In genomic region chr2:153584396-153584795, GRCm38 (mm10) we compare ENCODE assay signal across 17 mouse cellular contexts. TPM values are rescaled to one million over a fixed set of nuclear protein-coding genes. Genes with fewer than 3 reads are reported as not detected.
DNase-seq lines count a peak whose midpoint lies in the region; ATAC-seq and TF ChIP-seq lines count a peak whose summit lies in the region.
"Had no signal": no experiment of that assay in that cellular context is flagged by ENCODE, and none has a peak within 500 bp of the region (broad histone marks: within the 10 kb centered on the region; RNA-seq: fewer than 3 reads in every experiment).

No protein-coding gene starts in this region.

- DNase-seq in embryo, embryonic 10 days (ENCODE audit: low spot score), result peak; percentile 46
- DNase-seq in embryo, embryonic 9.5 days (ENCODE audit: extremely low spot score), result no peak
- DNase-seq in liver, adult 2 months (ENCODE audit: extremely low read depth, low read depth, low spot score), result peak; percentile 89
- DNase-seq in liver, result no peak
- DNase-seq in embryo, embryonic 11 days, result peak; percentile 33
- DNase-seq in natural killer cell, adult 2 months (ENCODE audit: low spot score in 2 of 2), result no peak
- no peak for DNase-seq in right cerebral cortex, postnatal 4 days
- DNase-seq: B cell, adult 2 months; cerebellum, postnatal 14 days; thymus, postnatal 14 days had no signal

- no peak overlapping the region for H3K9ac ChIP-seq in liver, adult 2 months (ENCODE audit: low read depth, low read length)
- H3K9ac ChIP-seq: embryonic facial prominence, embryonic 13.5 days; forebrain, embryonic 12.5 days; heart, embryonic 15.5 days; hindbrain, embryonic 13.5 days; limb, embryonic 13.5 days; midbrain, embryonic 13.5 days had no signal

- no peak overlapping the region for H3K27ac ChIP-seq in liver, adult 2 months (replicated peaks; ENCODE audit: insufficient read depth, low read depth, low read length)
- H3K27ac ChIP-seq: embryonic facial prominence, embryonic 13.5 days; heart, embryonic 15.5 days; limb, embryonic 13.5 days; midbrain, embryonic 13.5 days had no signal

- ATAC-seq in megakaryocyte-erythroid progenitor cell, adult 5-6 weeks (replicated peaks; ENCODE audit: low FRiP score, low TSS enrichment, poor library complexity, severe bottlenecking), result no peak
- ATAC-seq: midbrain, embryonic 13.5 days had no signal

- TF ChIP-seq CTCF in liver, adult 2 months (IDR thresholded peaks at IDR 0.05; ENCODE audit: low read depth, low read length), result no peak

- H3K4me3 ChIP-seq in liver, adult 2 months (ENCODE audit: insufficient read depth, low read depth, low read length), result no peak overlapping the region
- H3K4me3 ChIP-seq: embryonic facial prominence, embryonic 13.5 days; forebrain, embryonic 12.5 days; heart, embryonic 15.5 days; hindbrain, embryonic 13.5 days; limb, embryonic 13.5 days; midbrain, embryonic 13.5 days had no signal

- H3K27me3 ChIP-seq in liver, adult 2 months (ENCODE audit: control insufficient read depth, insufficient read depth, low read length), result no peaks in the 10 kb centered on the region
- H3K27me3 ChIP-seq: embryonic facial prominence, embryonic 13.5 days; heart, embryonic 15.5 days; midbrain, embryonic 13.5 days had no signal

- H3K36me3 ChIP-seq in liver, adult 2 months (ENCODE audit: control insufficient read depth, insufficient read depth, low read length), result no peaks in the 10 kb centered on the region
- H3K36me3 ChIP-seq: embryonic facial prominence, embryonic 13.5 days; forebrain, embryonic 12.5 days; heart, embryonic 15.5 days; hindbrain, embryonic 13.5 days; limb, embryonic 13.5 days; midbrain, embryonic 13.5 days had no signal

- WGBS in liver, adult 2 months, result 19% methylated on average over 4 of the region's 4 CpGs

- TF ChIP-seq POLR2A in liver, adult 2 months (IDR thresholded peaks at IDR 0.05; ENCODE audit: extremely low read depth, insufficient read depth, low read length), result no peak

- no peaks in the 10 kb centered on the region for H3K79me2 ChIP-seq in liver, adult 2 months (ENCODE audit: control insufficient read depth, insufficient read depth, low read length)

- H3K4me1 ChIP-seq in liver, adult 2 months (ENCODE audit: control insufficient read depth, insufficient read depth, low read length), result peaks cover 5% of the 10 kb centered on the region; the same call in 1 of the 2 replicates

RNA-seq across cellular contexts. Expression of gene Commd7, which starts 48.2 kb away (rescaled TPM):
- total RNA-seq in liver, adult 2 months (2014; rRNA removed), result 6.3 and 8.0 TPM in 2 replicates
- polyA plus RNA-seq in liver, adult 2 months (2012; rRNA removed), result 12.2 and 13.7 TPM in 2 replicates
- total RNA-seq in megakaryocyte-erythroid progenitor cell, adult 5-6 weeks (2014; fragmentation: Nextera tagmentation), result 25.8 and 35.8 TPM in 2 replicates
- total RNA-seq in megakaryocyte-erythroid progenitor cell, adult 5-6 weeks (2017), result 22.3 and 24.1 TPM in 2 replicates

RNA-seq across cellular contexts. Expression of gene Nol4l, which starts 54.6 kb away (rescaled TPM):
- 0.18 and 0.34 TPM in 2 replicates for total RNA-seq in liver, adult 2 months (2014; rRNA removed)
- polyA plus RNA-seq in liver, adult 2 months (2012; rRNA removed), result 0.44 and 0.80 TPM in 2 replicates
- total RNA-seq in megakaryocyte-erythroid progenitor cell, adult 5-6 weeks (2014; fragmentation: Nextera tagmentation), result 10.4 and 13.8 TPM in 2 replicates
- 4.2 and 13.3 TPM in 2 replicates for total RNA-seq in megakaryocyte-erythroid progenitor cell, adult 5-6 weeks (2017)

Comparison
In these comparisons a context has a peak if more than half of its experiments do, and no peak if none do; other contexts are left out.
1. DNase-seq: peak in embryo, embryonic 10 days (single experiment), liver, adult 2 months (single experiment) and embryo, embryonic 11 days (single experiment); none in embryo, embryonic 9.5 days (single experiment), liver (single experiment), natural killer cell, adult 2 months (0 of 2) and right cerebral cortex, postnatal 4 days (single experiment).